Mouse (Mus musculus) kidney, postnatal 0 days (tissue): Measurements from ENCODE around the gene B9d2. TPM values are rescaled to one million over a fixed set of nuclear protein-coding genes. Genes with fewer than 3 reads are reported as not detected.

Experiments used
- ATAC-seq: fragments of 200-750 bp; cut with Nextera tagmentation; replicated peaks from 2 replicates; pipeline ENCODE4 v1.8.0; 2017; ENCODE audit warnings: low read depth, moderate number of reproducible peaks, moderate TSS enrichment, moderate library complexity; ENCODE audit not compliant: low FRiP score
- DNase-seq: peaks from one replicate; pipeline ENCODE4 v3.0.0-alpha.2; 2016; ENCODE audit warnings: low spot score
- H3K27ac ChIP-seq: fragments of 300-500 bp; sonication (generic); 2 replicates; pipeline ENCODE4 v1.5.1; 2014; ENCODE audit warnings: mild to moderate bottlenecking
- H3K27me3 ChIP-seq: fragments of 300-500 bp; sonication (generic); 2 replicates; pipeline ENCODE4 v1.6.1; 2014; ENCODE audit warnings: low read length, mixed read lengths; ENCODE audit not compliant: insufficient read depth
- H3K36me3 ChIP-seq: fragments of 300-500 bp; sonication (generic); 2 replicates; pipeline ENCODE4 v1.6.1; 2014; ENCODE audit warnings: low read length, mixed read lengths; ENCODE audit not compliant: insufficient read depth
- H3K4me1 ChIP-seq: fragments of 300-500 bp; sonication (generic); replicated peaks from 2 replicates; pipeline ENCODE4 v1.6.1; 2014; ENCODE audit warnings: antibody characterized with exemption, low read length, mixed read lengths; ENCODE audit not compliant: insufficient read depth
- H3K4me2 ChIP-seq: fragments of 300-500 bp; sonication (generic); 2 replicates; pipeline ENCODE4 v1.6.1; 2014; ENCODE audit warnings: mild to moderate bottlenecking, low read length, moderate library complexity, mixed read lengths
- H3K4me3 ChIP-seq: fragments of 300-500 bp; sonication (generic); replicated peaks from 2 replicates; pipeline ENCODE4 v1.5.1; 2014; ENCODE audit warnings: low read depth, low read length
- H3K9ac ChIP-seq: fragments of 300-500 bp; sonication (generic); 2 replicates; pipeline ENCODE4 v1.6.1; 2014; ENCODE audit warnings: low read depth, low read length
- H3K9me3 ChIP-seq: fragments of 300-500 bp; sonication (generic); replicated peaks from 2 replicates; pipeline ENCODE4 v1.6.1; 2016; ENCODE audit warnings: low read length, inconsistent platforms, mixed read lengths
- CTCF ChIP-seq: IDR thresholded peaks from 2 replicates; pipeline ENCODE4 v1.5.1; 2016; ENCODE audit warnings: antibody characterized with exemption, low read depth, mild to moderate bottlenecking, moderate library complexity
- WGBS: fragments of 180-500 bp; shearing (Covaris S2); extraction: QIAGEN DNeasy Blood & Tissue Kit; methylation state at CpG from one replicate; pipeline ENCODE4 v1.1.7; 2014; 5-methylcytosine and 5-hydroxymethylcytosine counted together
- polyA plus RNA-seq: library from polyadenylated mRNA; unstranded; fragments of >200 nt; fragmentation: Nextera tagmentation; extraction: Ambion mirVana; gene quantifications from 2 replicates; pipeline ENCODE4 v1.2.1, GENCODE M21; 2015

The B9d2 gene
- polyA plus RNA-seq, 1 experiment from 2014 or later = 31.4 TPM

- H3K4me2 ChIP-seq = no peak overlapping the region
These were observed 13.5 kb downstream of the B9d2 start for GRCm38 (mm10) chr7:25694104-25694503.

GRCm38 (mm10) chr7:25699851-25700250, 19.3 kb downstream of the B9d2 start:
- H3K4me3 ChIP-seq = no peak overlapping the region
- TF ChIP-seq CTCF = no peak
- H3K4me2 ChIP-seq = no peak overlapping the region
- WGBS = 61% methylated on average over 13 of the region's 13 CpGs
- DNase-seq = no peak
- no peak overlapping the region for H3K27ac ChIP-seq
- ATAC-seq = no peak
- H3K9me3 ChIP-seq = no peaks in the 10 kb centered on the region
- H3K27me3 ChIP-seq = no peaks in the 10 kb centered on the region
- H3K9ac ChIP-seq = no peak overlapping the region
- 0 out of 2 replicates have a peak, but pooled peaks cover 4% of the 10 kb centered on the region for H3K36me3 ChIP-seq
- H3K4me1 ChIP-seq = 0 out of 2 replicates have a peak, but pooled peaks cover 3% of the 10 kb centered on the region

More at GRCm38 (mm10) chr7:25694104-25694503, 13.5 kb downstream of the B9d2 start:
- H3K4me3 ChIP-seq = no peak overlapping the region
- H3K9ac ChIP-seq = no peak overlapping the region
- no peak overlapping the region for H3K27ac ChIP-seq
- ATAC-seq (no peak), DNase-seq (no peak)
- no peaks in the 10 kb centered on the region for H3K9me3 ChIP-seq
- no peaks in the 10 kb centered on the region for H3K36me3 ChIP-seq
- H3K27me3 ChIP-seq = no peaks in the 10 kb centered on the region
- H3K4me1 ChIP-seq = 0 out of 2 replicates have a peak, but pooled peaks cover 7% of the 10 kb centered on the region
- TF ChIP-seq CTCF = no peak
- 63% methylated on average over 8 of the region's 8 CpGs for WGBS

GRCm38 (mm10) chr7:25700732-25701131, 20.2 kb downstream of the B9d2 start:
- peak; percentile 28; the same call in 1 of the 2 replicates for TF ChIP-seq CTCF
- ATAC-seq (no peak), DNase-seq (no peak)
- 0 out of 2 replicates have a peak, but pooled peaks cover 3% of the 10 kb centered on the region for H3K4me1 ChIP-seq
- H3K9ac ChIP-seq = no peak overlapping the region
- no peak overlapping the region for H3K4me2 ChIP-seq
- H3K27ac ChIP-seq = no peak overlapping the region
- 83% methylated on average over 12 of the region's 12 CpGs for WGBS
- no peaks in the 10 kb centered on the region for H3K27me3 ChIP-seq
- H3K4me3 ChIP-seq = no peak overlapping the region
- H3K36me3 ChIP-seq = 0 out of 2 replicates have a peak, but pooled peaks cover 4% of the 10 kb centered on the region
- no peaks in the 10 kb centered on the region for H3K9me3 ChIP-seq

GRCm38 (mm10) chr7:25702350-25702749, 21.8 kb downstream of the B9d2 start:
- no peak overlapping the region for H3K4me2 ChIP-seq
- H3K36me3 ChIP-seq = 0 out of 2 replicates have a peak, but pooled peaks cover 4% of the 10 kb centered on the region
- peaks cover 10% of the 10 kb centered on the region; the same call in 1 of the 2 replicates for H3K4me1 ChIP-seq
- DNase-seq (no peak), ATAC-seq (no peak)
- no peaks in the 10 kb centered on the region for H3K27me3 ChIP-seq
- TF ChIP-seq CTCF = peak; percentile 44; the same call in 1 of the 2 replicates
- no peak overlapping the region for H3K9ac ChIP-seq
- H3K27ac ChIP-seq = no peak overlapping the region
- H3K4me3 ChIP-seq = no peak overlapping the region
- 98% methylated on average over 2 of the region's 2 CpGs for WGBS
- H3K9me3 ChIP-seq = no peaks in the 10 kb centered on the region

DNA sequence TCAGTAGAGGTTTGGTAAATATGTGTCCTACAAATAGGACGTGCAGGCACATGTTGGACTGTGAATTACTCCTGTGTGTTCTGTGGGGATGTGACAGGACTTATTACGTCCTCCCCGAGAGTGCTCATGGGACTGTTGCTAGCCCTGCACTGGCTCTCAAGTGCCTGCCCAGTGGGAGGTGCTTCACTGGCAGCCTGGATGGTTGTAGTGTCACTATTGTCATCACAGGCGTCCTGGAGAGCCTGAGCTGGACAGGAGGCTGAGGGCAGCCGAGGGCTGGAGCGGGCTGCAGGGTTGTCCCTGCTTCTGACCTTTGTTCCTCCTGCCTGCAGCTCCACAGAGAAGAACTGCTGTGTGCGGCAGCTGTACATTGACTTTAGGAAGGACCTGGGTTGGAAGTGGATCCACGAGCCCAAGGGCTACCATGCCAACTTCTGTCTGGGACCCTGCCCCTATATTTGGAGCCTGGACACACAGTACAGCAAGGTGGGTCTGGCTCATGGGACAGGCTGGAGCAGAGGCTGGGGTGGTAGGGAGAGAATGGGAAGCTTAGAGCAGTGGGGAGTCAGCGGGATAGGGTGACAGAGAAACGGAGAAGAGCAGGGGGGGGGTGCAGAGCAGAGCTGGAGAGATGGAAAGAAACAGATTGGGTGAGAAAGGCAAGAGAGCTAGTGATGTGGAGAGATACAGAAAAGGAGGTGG, 23.4 kb downstream of the B9d2 start:
- H3K9ac ChIP-seq = no peak overlapping the region
- H3K4me3 ChIP-seq = no peak overlapping the region
- WGBS = 38% methylated on average over 10 of the region's 10 CpGs
- no peaks in the 10 kb centered on the region for H3K9me3 ChIP-seq
- peaks cover 18% of the 10 kb centered on the region for H3K4me1 ChIP-seq
- ATAC-seq (no peak), DNase-seq (no peak)
- TF ChIP-seq CTCF = no peak
- no peak overlapping the region for H3K4me2 ChIP-seq
- no peak overlapping the region for H3K27ac ChIP-seq
- 0 out of 2 replicates have a peak, but pooled peaks cover 4% of the 10 kb centered on the region for H3K36me3 ChIP-seq
- no peaks in the 10 kb centered on the region for H3K27me3 ChIP-seq

DNA sequence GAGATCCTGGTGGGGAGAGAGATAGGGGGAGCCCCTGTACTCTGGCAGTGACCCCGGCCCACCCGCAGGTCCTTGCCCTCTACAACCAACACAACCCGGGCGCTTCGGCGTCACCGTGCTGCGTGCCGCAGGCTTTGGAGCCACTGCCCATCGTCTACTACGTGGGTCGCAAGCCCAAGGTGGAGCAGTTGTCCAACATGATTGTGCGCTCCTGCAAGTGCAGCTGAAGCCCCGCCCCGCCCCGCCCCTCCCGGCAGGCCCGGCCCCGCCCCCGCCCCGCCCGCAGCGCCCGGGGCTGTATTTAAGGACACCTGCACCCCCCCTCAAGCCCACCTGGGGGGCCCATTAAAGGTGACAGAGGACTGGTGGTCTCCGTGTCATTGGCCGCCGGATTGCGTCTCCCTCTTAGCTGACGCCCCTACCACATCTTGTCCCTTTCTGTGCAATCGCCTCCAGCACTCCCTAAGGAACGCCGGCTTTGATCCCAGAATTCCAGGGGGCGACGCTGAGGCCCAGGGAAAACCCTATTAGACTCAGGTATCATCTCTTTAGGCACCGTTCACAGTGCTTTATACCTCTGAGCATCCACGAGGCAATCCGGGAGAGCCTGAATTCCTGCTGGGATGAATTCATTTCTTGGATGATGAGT, 24.3 kb downstream of the B9d2 start:
- Histone ChIP-seq H3K4me3 (peak overlapping the region; percentile 9; the same call in 1 of the 2 replicates), H3K4me1 (peaks cover 18% of the 10 kb centered on the region), H3K9me3 (no peaks in the 10 kb centered on the region), H3K4me2 (peak overlapping the region; percentile 48), H3K36me3 (0 out of 2 replicates have a peak, but pooled peaks cover 4% of the 10 kb centered on the region), H3K9ac (peak overlapping the region; percentile 23; the same call in 1 of the 2 replicates), H3K27me3 (no peaks in the 10 kb centered on the region), H3K27ac (no peak overlapping the region)
- DNase-seq = no peak
- no peak; the same call in 1 of the 2 replicates for ATAC-seq
- no peak for TF ChIP-seq CTCF
- WGBS = 12% methylated on average over 37 of the region's 37 CpGs
